Mouse (Mus musculus) cerebellum, adult 2 months (tissue): ENCODE data around the gene Gad1. TPM values are rescaled to one million over a fixed set of nuclear protein-coding genes. Genes with fewer than 3 reads are reported as not detected.

Experiments used
- DNase-seq, 2 experiments: peaks; one replicate each; pipeline ENCODE4 v3.0.0; 2021
- H3K27ac ChIP-seq: fragments of 200-500 bp; 2 replicates; pipeline ENCODE4 v1.5.1; 2012; ENCODE audit warnings: low read length, control low read depth, inconsistent platforms; ENCODE audit not compliant: insufficient read depth
- H3K27me3 ChIP-seq: fragments of 200-500 bp; 2 replicates; pipeline ENCODE4 v1.6.1; 2012; ENCODE audit warnings: inconsistent platforms, mild to moderate bottlenecking, low read length, moderate library complexity; ENCODE audit not compliant: control insufficient read depth, insufficient read depth
- H3K4me1 ChIP-seq: fragments of 200-500 bp; 2 replicates; pipeline ENCODE4 v1.6.1; 2011; ENCODE audit warnings: low read length; ENCODE audit not compliant: control insufficient read depth, insufficient read depth
- H3K4me3 ChIP-seq: fragments of 200-500 bp; replicated peaks from 2 replicates; pipeline ENCODE3; 2011; ENCODE audit warnings: mild to moderate bottlenecking, low read depth, low read length, control low read depth; ENCODE audit not compliant: insufficient read depth
- CTCF ChIP-seq: fragments of 200-500 bp; IDR thresholded peaks from 2 replicates; pipeline ENCODE4 v1.5.1; 2011; ENCODE audit warnings: low read depth, mild to moderate bottlenecking, control low read depth, low read length, moderate library complexity, borderline replicate concordance; ENCODE audit not compliant: insufficient read depth
- POLR2A ChIP-seq: fragments of 200-500 bp; IDR thresholded peaks from 2 replicates; pipeline ENCODE4 v1.6.1; 2011; ENCODE audit warnings: low read length, control low read depth, borderline replicate concordance; ENCODE audit not compliant: insufficient read depth
- WGBS: fragments of 180-500 bp; shearing (Covaris S2); methylation state at CpG from one replicate; pipeline ENCODE4 v1.1.7; 2018; 5-methylcytosine and 5-hydroxymethylcytosine counted together
- polyA plus RNA-seq: library from polyadenylated mRNA; depleted of rRNA; stranded (reverse); fragments of >200 nt; gene quantifications from 2 replicates; pipeline ENCODE4 v1.2.3, GENCODE M21; 2012

Gene Gad1
- polyA plus RNA-seq, 1 experiment, result 474 TPM

DNA sequence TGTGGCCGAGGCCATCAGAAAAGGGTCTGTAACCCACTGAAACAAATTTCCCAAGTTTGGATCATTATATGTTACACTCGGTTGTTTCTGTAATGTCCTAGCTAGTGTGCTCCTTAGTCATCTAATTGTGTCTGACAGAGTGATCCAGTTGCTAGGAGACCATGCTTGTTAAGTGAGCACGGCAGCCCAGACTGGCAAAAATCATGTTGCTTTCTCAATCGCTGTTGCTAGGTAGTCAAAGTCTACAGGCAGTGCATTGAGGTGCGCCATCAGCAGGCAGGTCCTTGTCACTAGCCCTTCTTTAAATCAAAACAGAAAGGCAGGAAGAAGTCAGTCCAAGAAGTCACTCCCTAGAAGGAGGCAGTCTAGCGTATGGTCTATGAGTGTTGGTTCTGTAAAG is 39.6 kb downstream of the Gad1 start:
- Histone ChIP-seq H3K4me1 (no peaks in the 10 kb centered on the region), H3K27ac (no peak overlapping the region), H3K4me3 (no peak overlapping the region), H3K27me3 (no peaks in the 10 kb centered on the region)
- TF ChIP-seq POLR2A, result no peak
- no peak for TF ChIP-seq CTCF
- WGBS, result 24% methylated on average over 6 of the region's 6 CpGs
- no peak for DNase-seq

DNA sequence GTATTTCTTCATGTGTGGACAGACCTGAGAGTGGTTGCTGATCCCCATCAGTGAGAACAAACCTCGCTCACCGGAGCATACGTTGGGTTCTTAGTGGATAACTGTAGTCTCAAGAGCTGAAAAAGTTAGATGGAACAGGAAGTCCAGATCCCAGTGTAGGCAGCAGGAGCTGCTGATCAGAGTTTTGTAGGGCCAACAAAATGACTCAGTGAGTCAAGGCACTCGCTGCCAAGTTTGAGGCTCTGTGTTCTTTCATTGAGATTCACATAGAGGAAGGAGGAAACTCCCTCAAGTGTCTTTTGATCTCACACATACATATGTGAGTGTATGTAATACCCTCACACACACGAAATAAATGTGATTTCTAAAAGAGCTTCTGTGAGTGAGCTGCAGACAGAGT is 40.8 kb downstream of the Gad1 start:
- no peak overlapping the region for H3K27ac ChIP-seq
- TF ChIP-seq POLR2A (no peak), CTCF (no peak)

DNA sequence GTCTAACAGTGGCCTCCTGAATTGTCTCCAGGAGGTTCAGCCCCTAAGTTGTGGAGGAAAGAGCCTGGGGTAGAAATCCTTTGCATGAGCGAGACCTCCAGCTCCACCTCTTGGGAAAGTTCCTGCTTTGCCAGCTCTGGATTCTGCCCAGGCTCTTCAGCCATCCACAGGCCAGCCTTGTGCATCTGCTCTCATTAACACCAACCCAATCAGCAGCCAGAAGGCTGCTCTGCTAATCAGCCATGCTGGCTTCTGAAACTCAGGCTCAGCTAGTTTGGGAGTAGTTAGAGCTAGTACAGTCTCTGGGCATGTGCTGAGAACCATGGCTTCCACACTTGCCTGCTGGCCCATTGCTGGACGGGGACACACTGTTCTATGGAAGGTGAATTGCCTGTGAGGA is 43.0 kb downstream of the Gad1 start:
- no peaks in the 10 kb centered on the region for H3K4me1 ChIP-seq
- TF ChIP-seq CTCF, result no peak
- no peak for TF ChIP-seq POLR2A
- H3K4me3 ChIP-seq, result no peak overlapping the region
- H3K27ac ChIP-seq, result no peak overlapping the region
- no peak for DNase-seq
- WGBS, result 41% methylated on average over 2 of the region's 2 CpGs
- H3K27me3 ChIP-seq, result no peaks in the 10 kb centered on the region

More for the DNA sequence above, 40.8 kb downstream of the Gad1 start:
- WGBS, result 85% methylated on average over 5 of the region's 5 CpGs
- Histone ChIP-seq H3K27me3 (no peaks in the 10 kb centered on the region), H3K4me1 (no peaks in the 10 kb centered on the region), H3K4me3 (no peak overlapping the region)
- DNase-seq, result no peak

DNA sequence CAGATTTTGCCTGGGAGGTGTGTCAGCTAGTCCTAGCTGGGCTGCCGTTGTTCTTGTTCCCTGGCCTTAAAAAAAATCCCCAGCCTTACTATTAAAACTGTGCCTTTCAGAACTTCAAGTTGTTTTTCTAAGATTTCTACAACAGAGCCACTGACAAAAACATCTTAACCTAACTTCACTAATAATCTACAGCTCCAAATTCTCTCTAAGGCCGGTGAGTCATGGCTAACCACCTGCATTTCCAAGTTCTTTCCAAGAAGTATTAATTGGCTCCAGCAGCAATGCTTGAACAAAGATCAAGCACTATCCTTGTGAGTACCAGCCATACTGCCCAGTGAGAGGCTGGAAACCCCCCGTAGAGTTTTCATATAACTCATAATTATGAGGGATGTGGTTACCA is 56.9 kb downstream of the Gad1 start:
- Histone ChIP-seq H3K4me3 (no peak overlapping the region), H3K27ac (no peak overlapping the region), H3K27me3 (no peaks in the 10 kb centered on the region), H3K4me1 (no peaks in the 10 kb centered on the region)
- TF ChIP-seq CTCF (no peak), POLR2A (no peak)
- no peak for DNase-seq
- 40% methylated on average over 3 of the region's 3 CpGs for WGBS

DNA sequence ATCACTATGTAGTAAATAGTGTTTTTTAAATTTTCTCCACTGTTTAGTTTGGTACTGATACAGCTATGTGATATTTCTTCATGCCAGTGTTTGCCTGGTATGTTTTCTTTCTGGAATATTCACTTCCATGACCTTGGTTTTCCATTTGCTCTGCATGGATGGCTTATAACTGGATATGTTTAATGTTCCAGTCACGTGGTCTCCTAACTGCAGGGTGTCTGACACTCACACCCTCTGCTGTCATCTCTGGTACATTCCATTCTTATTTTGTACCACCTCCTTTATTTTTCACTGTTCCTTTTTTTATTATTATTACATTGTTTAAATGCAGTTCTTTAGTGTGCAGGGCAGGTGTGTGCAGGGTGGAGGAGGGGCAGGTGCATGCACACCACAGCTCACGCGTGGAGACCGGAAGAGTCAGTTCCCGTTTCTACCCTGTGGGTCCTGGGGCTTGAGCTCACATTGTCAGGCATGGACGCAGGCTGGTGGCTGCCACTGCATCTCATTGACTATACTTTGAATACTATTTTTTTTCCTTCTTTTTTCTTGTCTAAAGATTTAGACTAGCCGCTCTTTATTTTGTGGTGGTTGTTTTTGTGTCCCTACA is 62.0 kb downstream of the Gad1 start:
- WGBS, result 79% methylated on average over 7 of the region's 7 CpGs
- TF ChIP-seq POLR2A, result no peak
- no peak for TF ChIP-seq CTCF
- H3K27ac ChIP-seq, result no peak overlapping the region
- no peak overlapping the region for H3K4me3 ChIP-seq
- no peaks in the 10 kb centered on the region for H3K4me1 ChIP-seq
- DNase-seq, result no peak
- no peaks in the 10 kb centered on the region for H3K27me3 ChIP-seq

DNA sequence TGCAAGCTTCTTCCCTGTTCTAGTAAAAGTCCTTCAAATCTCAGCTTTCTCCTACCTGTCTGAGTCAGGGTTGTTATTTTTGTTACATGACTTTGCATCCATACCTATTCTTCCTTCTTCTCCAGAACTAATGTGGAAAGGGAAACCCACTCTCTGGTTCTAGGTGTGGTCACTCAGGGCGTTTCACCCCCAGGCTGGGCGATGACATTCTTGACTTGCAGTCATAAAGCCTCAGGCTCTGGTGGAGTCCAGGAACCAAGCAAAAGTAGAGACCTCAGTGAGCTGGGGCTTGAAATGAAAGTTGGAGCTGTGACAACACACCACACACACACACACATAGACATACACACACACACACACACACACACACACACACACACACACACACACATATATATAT is 63.2 kb downstream of the Gad1 start:
- no peaks in the 10 kb centered on the region for H3K4me1 ChIP-seq
- H3K4me3 ChIP-seq, result no peak overlapping the region
- H3K27ac ChIP-seq, result no peak overlapping the region
- TF ChIP-seq POLR2A (no peak), CTCF (no peak)
- WGBS, result 66% methylated on average over 2 of the region's 2 CpGs
- no peaks in the 10 kb centered on the region for H3K27me3 ChIP-seq
- no peak for DNase-seq

DNA sequence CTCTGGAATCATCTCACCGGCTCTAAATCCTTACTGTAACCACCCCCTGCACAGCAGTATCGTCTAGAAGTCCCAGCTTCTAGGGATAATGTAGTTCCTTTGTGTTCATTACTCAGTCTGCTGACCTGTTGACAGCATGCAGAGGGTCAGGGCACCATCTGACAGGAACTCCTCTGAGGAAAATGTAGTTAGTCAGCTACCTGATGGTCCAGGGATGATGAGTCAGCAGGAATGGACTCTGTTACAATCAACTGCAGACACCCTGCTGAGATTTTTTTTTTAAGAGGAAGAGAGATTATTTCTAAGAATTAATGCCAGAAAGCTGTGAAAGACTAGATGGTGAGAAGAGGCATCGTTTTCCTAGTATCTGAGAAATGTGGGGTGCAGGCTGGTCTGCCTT is 63.7 kb downstream of the Gad1 start:
- no peaks in the 10 kb centered on the region for H3K27me3 ChIP-seq
- DNase-seq, result no peak
- no peak overlapping the region for H3K27ac ChIP-seq
- TF ChIP-seq CTCF (no peak), POLR2A (no peak)
- no peak overlapping the region for H3K4me3 ChIP-seq
- 59% methylated on average over 3 of the region's 3 CpGs for WGBS
- H3K4me1 ChIP-seq, result no peaks in the 10 kb centered on the region

DNA sequence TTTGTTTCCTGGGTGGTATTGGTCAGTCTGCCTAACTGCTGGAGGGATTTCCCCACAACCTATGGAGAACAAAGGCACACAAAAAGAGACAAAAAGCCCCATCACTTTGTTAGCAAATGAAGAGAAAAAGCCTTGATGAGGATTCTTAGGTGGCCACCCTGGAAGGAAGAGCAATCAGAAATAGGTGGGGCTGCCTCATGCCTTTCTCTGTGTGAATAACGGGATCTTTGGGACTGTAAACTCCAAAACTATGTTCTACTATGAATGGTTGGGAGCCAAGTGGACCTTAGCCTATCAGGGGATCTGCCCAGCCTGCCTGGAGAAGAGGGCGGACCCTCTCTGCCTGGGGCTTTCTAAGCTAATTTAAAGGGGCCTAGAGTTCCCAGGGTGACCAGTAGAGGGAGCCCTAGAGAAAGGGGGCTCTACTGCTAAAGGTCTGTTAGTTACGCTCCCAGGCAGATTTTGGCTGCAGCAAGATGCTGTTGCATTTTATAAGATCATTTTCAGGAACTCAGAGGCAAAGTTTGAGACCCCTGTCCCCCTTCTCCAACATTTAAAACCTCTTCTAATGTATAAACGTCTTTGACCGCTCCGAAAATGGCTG is 66.5 kb downstream of the Gad1 start:
- TF ChIP-seq CTCF (no peak), POLR2A (no peak)
- 92% methylated on average over 6 of the region's 6 CpGs for WGBS
- no peak for DNase-seq
- Histone ChIP-seq H3K27me3 (no peaks in the 10 kb centered on the region), H3K4me3 (no peak overlapping the region), H3K27ac (no peak overlapping the region), H3K4me1 (no peaks in the 10 kb centered on the region)
